Mouse (Mus musculus) gastrocnemius, adult 18-20 months (tissue): Measurements from ENCODE around the gene Dntt. TPM values are rescaled to one million over a fixed set of nuclear protein-coding genes. Genes with fewer than 3 reads are reported as not detected.

ENCODE experiments used
- DNase-seq: peaks from one replicate; pipeline ENCODE4 v3.0.0; 2021; ENCODE audit warnings: low spot score
- total RNA-seq, 2 experiments: library from RNA; stranded (reverse); gene quantifications; 2 replicates each; pipeline ENCODE4 v1.2.3; 2021

Gene Dntt
- total RNA-seq, 2 experiments from 2014 or later: not detected

- DNase-seq: no peak
These were observed 20.2 kb upstream of the Dntt start for GRCm38 (mm10) chr19:41008674-41009395.

GRCm38 (mm10) chr19:41011676-41012075, 17.4 kb upstream of the Dntt start:
- DNase-seq: no peak

- no peak for DNase-seq
These were observed 15.5 kb upstream of the Dntt start for GRCm38 (mm10) chr19:41013591-41013990.

GRCm38 (mm10) chr19:41014003-41014402, 15.1 kb upstream of the Dntt start:
- no peak for DNase-seq

- DNase-seq: peak; percentile 58
These were observed 12.9 kb upstream of the Dntt start for GRCm38 (mm10) chr19:41015951-41016716.

- no peak for DNase-seq
These were observed 9.9 kb upstream of the Dntt start for GRCm38 (mm10) chr19:41019164-41019675.

GRCm38 (mm10) chr19:41020537-41020936, 8.5 kb upstream of the Dntt start:
- no peak for DNase-seq

- DNase-seq: no peak
These were observed 6.8 kb upstream of the Dntt start for GRCm38 (mm10) chr19:41022244-41022643.

- no peak for DNase-seq
These were observed 2.5 kb upstream of the Dntt start for GRCm38 (mm10) chr19:41026551-41026950.

- DNase-seq: no peak
These were observed 2.1 kb upstream of the Dntt start for GRCm38 (mm10) chr19:41027024-41027423.

- DNase-seq: no peak
These were observed 1.5 kb upstream of the Dntt start for GRCm38 (mm10) chr19:41027601-41028000.

- DNase-seq: no peak
These were observed 1.1 kb downstream of the Dntt start for GRCm38 (mm10) chr19:41030161-41030560.

GRCm38 (mm10) chr19:41031009-41031408, 1.9 kb downstream of the Dntt start:
- no peak for DNase-seq

- no peak for DNase-seq
These were observed 2.8 kb downstream of the Dntt start for GRCm38 (mm10) chr19:41031869-41032268.

GRCm38 (mm10) chr19:41035809-41036551, 6.9 kb downstream of the Dntt start:
- no peak for DNase-seq

GRCm38 (mm10) chr19:41039110-41039509, 10.0 kb downstream of the Dntt start:
- no peak for DNase-seq

GRCm38 (mm10) chr19:41045091-41045770, 16.2 kb downstream of the Dntt start:
- DNase-seq: no peak

GRCm38 (mm10) chr19:41047437-41048186, 18.5 kb downstream of the Dntt start:
- DNase-seq: no peak

- DNase-seq: no peak
These were observed 19.1 kb downstream of the Dntt start for GRCm38 (mm10) chr19:41048187-41048559.

GRCm38 (mm10) chr19:41051714-41052113, 22.6 kb downstream of the Dntt start:
- DNase-seq: no peak

- no peak for DNase-seq
These were observed 23.2 kb downstream of the Dntt start for GRCm38 (mm10) chr19:41052247-41052646.
